Mouse (Mus musculus): Measurements from ENCODE around the gene Wnt9a.
A peak's percentile ranks its signal among the peaks of the same experiment; 100 is the strongest.

The Wnt9a gene

GRCm38 (mm10) chr11:59302700-59303569 lies 3.8 kb upstream of the Wnt9a start:
- peak; percentile 56 for DNase-seq (ENCODE audit: low spot score)

- no peak for DNase-seq (ENCODE audit: low spot score)
Measured at GRCm38 (mm10) chr11:59305008-59305820, 1.5 kb upstream of the Wnt9a start.

GRCm38 (mm10) chr11:59305821-59306215 lies 910 bp upstream of the Wnt9a start:
- DNase-seq (ENCODE audit: low spot score): no peak

GRCm38 (mm10) chr11:59307422-59308163 lies 865 bp downstream of the Wnt9a start:
- DNase-seq (ENCODE audit: low spot score): no peak

GRCm38 (mm10) chr11:59308164-59308542 lies 1.4 kb downstream of the Wnt9a start:
- DNase-seq (ENCODE audit: low spot score): no peak

- no peak for DNase-seq (ENCODE audit: low spot score)
Measured at GRCm38 (mm10) chr11:59308625-59309024, 1.9 kb downstream of the Wnt9a start.

- DNase-seq (ENCODE audit: low spot score): no peak
Measured at GRCm38 (mm10) chr11:59309106-59309805, 2.5 kb downstream of the Wnt9a start.

GRCm38 (mm10) chr11:59309976-59310375 lies 3.2 kb downstream of the Wnt9a start:
- DNase-seq (ENCODE audit: low spot score): no peak

- no peak for DNase-seq (ENCODE audit: low spot score)
Measured at GRCm38 (mm10) chr11:59312060-59312459, 5.3 kb downstream of the Wnt9a start.

GRCm38 (mm10) chr11:59312501-59312900 lies 5.8 kb downstream of the Wnt9a start:
- no peak for DNase-seq (ENCODE audit: low spot score)

- no peak for DNase-seq (ENCODE audit: low spot score)
Measured at GRCm38 (mm10) chr11:59313029-59313811, 6.5 kb downstream of the Wnt9a start.

GRCm38 (mm10) chr11:59313944-59314343 lies 7.2 kb downstream of the Wnt9a start:
- DNase-seq (ENCODE audit: low spot score): no peak

- no peak for DNase-seq (ENCODE audit: low spot score)
Measured at GRCm38 (mm10) chr11:59316517-59316916, 9.8 kb downstream of the Wnt9a start.

- no peak for DNase-seq (ENCODE audit: low spot score)
Measured at GRCm38 (mm10) chr11:59322988-59323387, 16.3 kb downstream of the Wnt9a start.

- no peak for DNase-seq (ENCODE audit: low spot score)
Measured at GRCm38 (mm10) chr11:59324777-59325176, 18.0 kb downstream of the Wnt9a start.

GRCm38 (mm10) chr11:59327625-59328024 lies 20.9 kb downstream of the Wnt9a start:
- no peak for DNase-seq (ENCODE audit: low spot score)

- no peak for DNase-seq (ENCODE audit: low spot score)
Measured at GRCm38 (mm10) chr11:59329616-59330015, 22.9 kb downstream of the Wnt9a start.

- DNase-seq (ENCODE audit: low spot score): peak; percentile 56
Measured at GRCm38 (mm10) chr11:59330560-59330959, 23.8 kb downstream of the Wnt9a start.

GRCm38 (mm10) chr11:59331167-59331869 lies 24.6 kb downstream of the Wnt9a start:
- no peak for DNase-seq (ENCODE audit: low spot score)

GRCm38 (mm10) chr11:59332938-59333337 lies 26.2 kb downstream of the Wnt9a start:
- DNase-seq (ENCODE audit: low spot score): no peak
